Mouse (Mus musculus) spleen, adult 2 months (tissue): Measurements from ENCODE around the gene Inpp4a.

Experiments used
- CTCF ChIP-seq: fragments of 200-500 bp; IDR thresholded peaks from 2 replicates; pipeline ENCODE4 v1.5.1; 2011; ENCODE audit warnings: mild to moderate bottlenecking, inconsistent platforms; ENCODE audit not compliant: insufficient read depth, insufficient read length, insufficient replicate concordance; ENCODE audit errors: extremely low read depth
- POLR2A ChIP-seq: fragments of 200-500 bp; IDR thresholded peaks from 2 replicates; pipeline ENCODE4 v1.6.1; 2011; ENCODE audit warnings: low read depth, low read length, inconsistent platforms

DNA sequence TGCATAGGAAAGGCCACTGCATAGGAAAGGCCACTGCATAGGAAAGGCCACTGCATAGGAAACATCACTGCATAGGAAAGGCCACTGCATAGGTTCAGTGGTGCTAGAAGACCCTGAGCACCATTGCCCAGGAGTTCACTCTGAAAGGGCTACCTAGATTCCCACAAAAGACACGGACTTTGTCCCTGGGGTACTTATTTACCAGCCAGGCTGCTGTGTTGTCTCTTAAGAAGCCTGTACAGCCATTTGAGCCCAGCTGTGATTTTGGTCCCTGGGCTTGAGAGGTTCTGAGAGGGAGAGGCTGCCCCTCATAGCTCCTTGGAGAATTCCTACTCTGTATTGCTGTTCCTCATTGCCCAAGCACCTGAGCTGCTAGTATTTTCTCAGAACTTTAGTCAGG is 96.8 kb downstream of the Inpp4a start:
- TF ChIP-seq CTCF, result no peak
- no peak for TF ChIP-seq POLR2A
